Mouse (Mus musculus): ENCODE measurements at regions not wholly inside any gene's neighbourhood (a gene's known extent, or its start where the extent isn't known, plus 50 kb on each side); places are given as distances from the start of the nearest gene placed in this dataset.

- no peak overlapping the region for H3K4me2 ChIP-seq (ENCODE audit: low read depth, low read length)
- DNase-seq (ENCODE audit: low spot score) (no peak), ATAC-seq (replicated peaks; ENCODE audit: insufficient number of reproducible peaks, low FRiP score, low TSS enrichment, low read depth) (no peak)
- no peaks in the 10 kb centered on the region for H3K9me3 ChIP-seq (replicated peaks; ENCODE audit: control insufficient read depth, low read length)
- no peak overlapping the region for H3K27ac ChIP-seq (replicated peaks; ENCODE audit: low read depth, low read length)
- no peaks in the 10 kb centered on the region for H3K4me1 ChIP-seq (ENCODE audit: control insufficient read depth, insufficient read depth, low read length)
- no peak overlapping the region for H3K9ac ChIP-seq (replicated peaks; ENCODE audit: low read length)
- H3K4me3 ChIP-seq (ENCODE audit: low read depth, low read length): no peak overlapping the region
- no peaks in the 10 kb centered on the region for H3K36me3 ChIP-seq (replicated peaks; ENCODE audit: control insufficient read depth, insufficient read depth, low read depth, low read length)
- WGBS: 88% methylated on average over 7 of the region's 7 CpGs
- no peaks in the 10 kb centered on the region for H3K27me3 ChIP-seq (ENCODE audit: control insufficient read depth, insufficient read depth, low read length)
Measured at GRCm38 (mm10) chr16:87224024-87224423, 130.0 kb upstream of the N6amt1 start.

- Histone ChIP-seq H3K4me2 (ENCODE audit: low read depth, low read length) (no peak overlapping the region), H3K4me3 (ENCODE audit: low read depth, low read length) (no peak overlapping the region), H3K36me3 (replicated peaks; ENCODE audit: control insufficient read depth, insufficient read depth, low read depth, low read length) (no peaks in the 10 kb centered on the region), H3K4me1 (ENCODE audit: control insufficient read depth, insufficient read depth, low read length) (no peaks in the 10 kb centered on the region), H3K9me3 (replicated peaks; ENCODE audit: control insufficient read depth, low read length) (no peaks in the 10 kb centered on the region), H3K9ac (replicated peaks; ENCODE audit: low read length) (no peak overlapping the region), H3K27me3 (ENCODE audit: control insufficient read depth, insufficient read depth, low read length) (no peaks in the 10 kb centered on the region), H3K27ac (replicated peaks; ENCODE audit: low read depth, low read length) (no peak overlapping the region)
- WGBS: 90% methylated on average over 5 of the region's 5 CpGs
- no peak for DNase-seq (ENCODE audit: low spot score)
- no peak for ATAC-seq (replicated peaks; ENCODE audit: insufficient number of reproducible peaks, low FRiP score, low TSS enrichment, low read depth)
Measured at GRCm38 (mm10) chr16:87220611-87221010, 133.4 kb upstream of the N6amt1 start.

GRCm38 (mm10) chr16:87220201-87220600 is 133.8 kb upstream of the N6amt1 start:
- H3K4me2 ChIP-seq (ENCODE audit: low read depth, low read length): no peak overlapping the region
- H3K9ac ChIP-seq (replicated peaks; ENCODE audit: low read length): no peak overlapping the region
- no peaks in the 10 kb centered on the region for H3K36me3 ChIP-seq (replicated peaks; ENCODE audit: control insufficient read depth, insufficient read depth, low read depth, low read length)
- ATAC-seq (replicated peaks; ENCODE audit: insufficient number of reproducible peaks, low FRiP score, low TSS enrichment, low read depth): no peak
- H3K9me3 ChIP-seq (replicated peaks; ENCODE audit: control insufficient read depth, low read length): no peaks in the 10 kb centered on the region
- 54% methylated on average over 4 of the region's 4 CpGs for WGBS
- H3K4me1 ChIP-seq (ENCODE audit: control insufficient read depth, insufficient read depth, low read length): no peaks in the 10 kb centered on the region
- H3K4me3 ChIP-seq (ENCODE audit: low read depth, low read length): no peak overlapping the region
- H3K27ac ChIP-seq (replicated peaks; ENCODE audit: low read depth, low read length): no peak overlapping the region
- DNase-seq (ENCODE audit: low spot score): no peak
- no peaks in the 10 kb centered on the region for H3K27me3 ChIP-seq (ENCODE audit: control insufficient read depth, insufficient read depth, low read length)

GRCm38 (mm10) chr16:87207875-87208274 is 146.1 kb upstream of the N6amt1 start:
- Histone ChIP-seq H3K4me2 (ENCODE audit: low read depth, low read length) (no peak overlapping the region), H3K36me3 (replicated peaks; ENCODE audit: control insufficient read depth, insufficient read depth, low read depth, low read length) (no peaks in the 10 kb centered on the region), H3K27ac (replicated peaks; ENCODE audit: low read depth, low read length) (no peak overlapping the region), H3K27me3 (ENCODE audit: control insufficient read depth, insufficient read depth, low read length) (no peaks in the 10 kb centered on the region), H3K9me3 (replicated peaks; ENCODE audit: control insufficient read depth, low read length) (no peaks in the 10 kb centered on the region), H3K4me3 (ENCODE audit: low read depth, low read length) (no peak overlapping the region), H3K4me1 (ENCODE audit: control insufficient read depth, insufficient read depth, low read length) (no peaks in the 10 kb centered on the region), H3K9ac (replicated peaks; ENCODE audit: low read length) (no peak overlapping the region)
- 63% methylated on average over 1 of the region's 1 CpGs for WGBS
- DNase-seq (ENCODE audit: low spot score) (no peak), ATAC-seq (replicated peaks; ENCODE audit: insufficient number of reproducible peaks, low FRiP score, low TSS enrichment, low read depth) (no peak)

- DNase-seq (ENCODE audit: low spot score): no peak
- no peak for ATAC-seq (replicated peaks; ENCODE audit: insufficient number of reproducible peaks, low FRiP score, low TSS enrichment, low read depth)
- Histone ChIP-seq H3K27ac (replicated peaks; ENCODE audit: low read depth, low read length) (no peak overlapping the region), H3K9me3 (replicated peaks; ENCODE audit: control insufficient read depth, low read length) (no peaks in the 10 kb centered on the region), H3K9ac (replicated peaks; ENCODE audit: low read length) (no peak overlapping the region), H3K4me3 (ENCODE audit: low read depth, low read length) (no peak overlapping the region), H3K27me3 (ENCODE audit: control insufficient read depth, insufficient read depth, low read length) (no peaks in the 10 kb centered on the region), H3K36me3 (replicated peaks; ENCODE audit: control insufficient read depth, insufficient read depth, low read depth, low read length) (no peaks in the 10 kb centered on the region), H3K4me2 (ENCODE audit: low read depth, low read length) (no peak overlapping the region), H3K4me1 (ENCODE audit: control insufficient read depth, insufficient read depth, low read length) (no peaks in the 10 kb centered on the region)
- WGBS: 86% methylated on average over 4 of the region's 4 CpGs
Measured at GRCm38 (mm10) chr16:87190471-87190870, 163.5 kb upstream of the N6amt1 start.

GRCm38 (mm10) chr16:87188737-87189136 is 165.2 kb upstream of the N6amt1 start:
- WGBS: 80% methylated on average over 2 of the region's 2 CpGs
- no peaks in the 10 kb centered on the region for H3K9me3 ChIP-seq (replicated peaks; ENCODE audit: control insufficient read depth, low read length)
- DNase-seq (ENCODE audit: low spot score): no peak
- no peaks in the 10 kb centered on the region for H3K4me1 ChIP-seq (ENCODE audit: control insufficient read depth, insufficient read depth, low read length)
- ATAC-seq (replicated peaks; ENCODE audit: insufficient number of reproducible peaks, low FRiP score, low TSS enrichment, low read depth): no peak
- no peaks in the 10 kb centered on the region for H3K27me3 ChIP-seq (ENCODE audit: control insufficient read depth, insufficient read depth, low read length)
- H3K4me3 ChIP-seq (ENCODE audit: low read depth, low read length): no peak overlapping the region
- H3K9ac ChIP-seq (replicated peaks; ENCODE audit: low read length): no peak overlapping the region
- H3K27ac ChIP-seq (replicated peaks; ENCODE audit: low read depth, low read length): no peak overlapping the region
- no peak overlapping the region for H3K4me2 ChIP-seq (ENCODE audit: low read depth, low read length)
- H3K36me3 ChIP-seq (replicated peaks; ENCODE audit: control insufficient read depth, insufficient read depth, low read depth, low read length): no peaks in the 10 kb centered on the region

- H3K9ac ChIP-seq (replicated peaks; ENCODE audit: low read length): no peak overlapping the region
- no peak for ATAC-seq (replicated peaks; ENCODE audit: insufficient number of reproducible peaks, low FRiP score, low TSS enrichment, low read depth)
- WGBS: 87% methylated on average over 4 of the region's 4 CpGs
- H3K27me3 ChIP-seq (ENCODE audit: control insufficient read depth, insufficient read depth, low read length): no peaks in the 10 kb centered on the region
- H3K4me2 ChIP-seq (ENCODE audit: low read depth, low read length): no peak overlapping the region
- no peaks in the 10 kb centered on the region for H3K9me3 ChIP-seq (replicated peaks; ENCODE audit: control insufficient read depth, low read length)
- H3K27ac ChIP-seq (replicated peaks; ENCODE audit: low read depth, low read length): no peak overlapping the region
- no peak overlapping the region for H3K4me3 ChIP-seq (ENCODE audit: low read depth, low read length)
- no peaks in the 10 kb centered on the region for H3K4me1 ChIP-seq (ENCODE audit: control insufficient read depth, insufficient read depth, low read length)
- no peaks in the 10 kb centered on the region for H3K36me3 ChIP-seq (replicated peaks; ENCODE audit: control insufficient read depth, insufficient read depth, low read depth, low read length)
- DNase-seq (ENCODE audit: low spot score): no peak
Measured at GRCm38 (mm10) chr16:87172395-87172794, 181.6 kb upstream of the N6amt1 start.

- no peak overlapping the region for H3K4me2 ChIP-seq (ENCODE audit: low read depth, low read length)
- H3K4me1 ChIP-seq (ENCODE audit: control insufficient read depth, insufficient read depth, low read length): no peaks in the 10 kb centered on the region
- H3K9ac ChIP-seq (replicated peaks; ENCODE audit: low read length): no peak overlapping the region
- no peak for ATAC-seq (replicated peaks; ENCODE audit: insufficient number of reproducible peaks, low FRiP score, low TSS enrichment, low read depth)
- H3K36me3 ChIP-seq (replicated peaks; ENCODE audit: control insufficient read depth, insufficient read depth, low read depth, low read length): no peaks in the 10 kb centered on the region
- no peaks in the 10 kb centered on the region for H3K9me3 ChIP-seq (replicated peaks; ENCODE audit: control insufficient read depth, low read length)
- H3K27me3 ChIP-seq (ENCODE audit: control insufficient read depth, insufficient read depth, low read length): no peaks in the 10 kb centered on the region
- no peak overlapping the region for H3K4me3 ChIP-seq (ENCODE audit: low read depth, low read length)
- 68% methylated on average over 2 of the region's 2 CpGs for WGBS
- DNase-seq (ENCODE audit: low spot score): no peak
- H3K27ac ChIP-seq (replicated peaks; ENCODE audit: low read depth, low read length): no peak overlapping the region
Measured at GRCm38 (mm10) chr16:87139301-87139700, 214.7 kb upstream of the N6amt1 start.
